Mouse (Mus musculus) hindlimb bud, embryonic 11.5 days (tissue): ENCODE measurements at regions not wholly inside any gene's neighbourhood (a gene's known extent, or its start where the extent isn't known, plus 50 kb on each side); places are given as distances from the start of the nearest gene placed in this dataset.
"Not testable (repeated sequence)": the region's sequence is repeated elsewhere in the genome, so short reads cannot be mapped to it uniquely, and the experiment has no call there.

Source experiments
- DNase-seq: peaks from one replicate; pipeline ENCODE4 v3.0.0-alpha.2; 2012; ENCODE audit warnings: low read depth, low spot score; ENCODE audit errors: extremely low spot score

- no peak for DNase-seq
Measured at GRCm38 (mm10) chr3:133664914-133665313, 120.0 kb upstream of the Tet2 start.

GRCm38 (mm10) chr3:133665425-133666317 lies 120.7 kb upstream of the Tet2 start:
- DNase-seq, result no peak

- DNase-seq, result no peak
Measured at GRCm38 (mm10) chr3:133672742-133673447, 128.0 kb upstream of the Tet2 start.

GRCm38 (mm10) chr3:133677892-133678291 lies 133.0 kb upstream of the Tet2 start:
- no peak for DNase-seq

GRCm38 (mm10) chr3:133679891-133680290 lies 135.0 kb upstream of the Tet2 start:
- no peak for DNase-seq

- no peak for DNase-seq
Measured at GRCm38 (mm10) chr3:133680343-133680742, 135.4 kb upstream of the Tet2 start.

GRCm38 (mm10) chr3:133680805-133681204 lies 135.9 kb upstream of the Tet2 start:
- no peak for DNase-seq

- no peak for DNase-seq
Measured at GRCm38 (mm10) chr3:133684196-133684743, 139.3 kb upstream of the Tet2 start.

- no peak for DNase-seq
Measured at GRCm38 (mm10) chr3:133684747-133685146, 139.8 kb upstream of the Tet2 start.

GRCm38 (mm10) chr3:133685393-133685792 lies 140.5 kb upstream of the Tet2 start:
- no peak for DNase-seq

GRCm38 (mm10) chr3:133694057-133694456 lies 149.1 kb upstream of the Tet2 start:
- DNase-seq, result no peak

GRCm38 (mm10) chr3:133696122-133696521 lies 151.2 kb upstream of the Tet2 start:
- no peak for DNase-seq

GRCm38 (mm10) chr3:133704849-133705248 lies 159.9 kb upstream of the Tet2 start:
- not testable (repeated sequence) for DNase-seq

- DNase-seq, result no peak
Measured at GRCm38 (mm10) chr3:133711518-133711917, 166.6 kb upstream of the Tet2 start.

- no peak for DNase-seq
Measured at GRCm38 (mm10) chr3:133722550-133723290, 177.8 kb upstream of the Tet2 start.

- no peak for DNase-seq
Measured at GRCm38 (mm10) chr3:133726831-133727230, 181.9 kb upstream of the Tet2 start.

GRCm38 (mm10) chr3:133735603-133736002 lies 190.7 kb upstream of the Tet2 start:
- no peak for DNase-seq

GRCm38 (mm10) chr3:133738936-133739335 lies 194.0 kb upstream of the Tet2 start:
- no peak for DNase-seq

- DNase-seq, result no peak
Measured at GRCm38 (mm10) chr3:133744552-133745118, 199.7 kb upstream of the Tet2 start.

GRCm38 (mm10) chr3:133748756-133749737 lies 204.1 kb upstream of the Tet2 start:
- no peak for DNase-seq
